Mouse (Mus musculus) heart, adult 2 months (tissue): ENCODE data around the gene Gm44805. TPM values are rescaled to one million over a fixed set of nuclear protein-coding genes. Genes with fewer than 3 reads are reported as not detected.
A peak's percentile ranks its signal among the peaks of the same experiment; 100 is the strongest.
"Not testable (repeated sequence)": the region's sequence is repeated elsewhere in the genome, so short reads cannot be mapped to it uniquely, and the experiment has no call there.

Source experiments
- DNase-seq, 2 experiments: peaks; one replicate each; pipeline ENCODE4 v3.0.0; 2021
- H3K27ac ChIP-seq: fragments of 200-600 bp; 2 replicates; pipeline ENCODE4 v1.8.1; 2022
- H3K27me3 ChIP-seq: fragments of 200-500 bp; 2 replicates; pipeline ENCODE4 v1.6.1; 2012; ENCODE audit warnings: mild to moderate bottlenecking, low read length, inconsistent platforms, mixed read lengths; ENCODE audit not compliant: control insufficient read depth, insufficient read depth
- H3K36me3 ChIP-seq: fragments of 200-500 bp; 2 replicates; pipeline ENCODE4 v1.6.1; 2012; ENCODE audit warnings: low read length, inconsistent platforms; ENCODE audit not compliant: control insufficient read depth, insufficient read depth
- H3K4me1 ChIP-seq: fragments of 200-500 bp; 2 replicates; pipeline ENCODE4 v1.6.1; 2011; ENCODE audit warnings: low read length; ENCODE audit not compliant: control insufficient read depth, insufficient read depth
- H3K4me3 ChIP-seq: fragments of 200-600 bp; 2 replicates; pipeline ENCODE4 v1.8.1; 2022
- H3K79me2 ChIP-seq: fragments of 200-500 bp; replicated peaks from 2 replicates; pipeline ENCODE4 v1.6.1; 2012; ENCODE audit warnings: mild to moderate bottlenecking, inconsistent platforms, low read length, moderate library complexity, mixed read lengths; ENCODE audit not compliant: control insufficient read depth, insufficient read depth
- H3K9ac ChIP-seq: fragments of 200-500 bp; 2 replicates; pipeline ENCODE4 v1.6.1; 2012; ENCODE audit warnings: low read depth, mild to moderate bottlenecking, control low read depth, inconsistent platforms, low read length, mixed read lengths
- CTCF ChIP-seq: fragments of 200-600 bp; IDR thresholded peaks from 2 replicates; pipeline ENCODE4 v1.8.1; 2022; ENCODE audit warnings: antibody characterized with exemption, mild to moderate bottlenecking, moderate library complexity
- EP300 ChIP-seq: fragments of 200-500 bp; IDR thresholded peaks from 2 replicates; pipeline ENCODE4 v1.6.1; 2011; ENCODE audit warnings: low read depth, low read length, control low read depth; ENCODE audit not compliant: insufficient read depth
- POLR2A ChIP-seq: fragments of 200-500 bp; IDR thresholded peaks from 2 replicates; pipeline ENCODE4 v1.6.1; 2011; ENCODE audit warnings: mild to moderate bottlenecking, low read depth, low read length, control low read depth; ENCODE audit not compliant: insufficient read depth
- WGBS: fragments of 180-500 bp; shearing (Covaris S2); methylation state at CpG from one replicate; pipeline ENCODE4 v1.1.7; 2018; 5-methylcytosine and 5-hydroxymethylcytosine counted together
- intact Hi-C: fragments of 180-260 bp; cut with DNase I; formaldehyde crosslinking; loops from one replicate; pipeline ENCODE4 v1.15.1; 2025
- polyA plus RNA-seq: library from polyadenylated mRNA; depleted of rRNA; stranded (reverse); fragments of >200 nt; gene quantifications from 2 replicates; pipeline ENCODE4 v1.2.3, GENCODE M21; 2012
- total RNA-seq, 2 experiments: library from RNA; stranded (reverse); gene quantifications; 2 replicates each; pipeline ENCODE4 v1.2.3; 2021

Gm44805 gene
- total and polyA plus RNA-seq, 3 experiments, result not detected

DNA sequence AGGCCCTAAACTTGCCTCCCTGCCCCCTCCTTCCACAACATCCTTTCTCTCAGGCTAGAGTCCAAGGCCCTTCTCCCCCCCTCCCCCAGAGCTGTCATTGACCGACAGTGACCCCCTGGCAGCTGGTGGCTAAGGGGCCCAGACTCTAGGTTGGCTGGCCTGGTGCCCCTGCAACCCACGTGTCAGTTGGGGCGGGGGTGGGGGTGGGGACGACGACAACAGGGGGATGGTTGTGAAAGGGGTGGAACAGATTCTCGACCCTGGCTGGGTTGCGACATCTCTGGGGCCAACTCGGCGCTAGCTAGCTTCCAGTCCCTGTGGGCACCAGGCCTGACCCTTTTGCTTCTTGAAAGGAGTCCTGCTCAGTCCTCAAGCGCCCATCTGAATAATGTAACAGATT, 12.2 kb upstream of the Gm44805 start:
- DNase-seq, result peak; percentile 68 to 79
- Histone ChIP-seq H3K36me3 (no peaks in the 10 kb centered on the region), H3K4me3 (no peak overlapping the region), H3K27me3 (no peaks in the 10 kb centered on the region), H3K4me1 (peaks cover 5% of the 10 kb centered on the region), H3K79me2 (no peaks in the 10 kb centered on the region), H3K9ac (no peak overlapping the region), H3K27ac (peak overlapping the region; percentile 39)
- intact Hi-C loops, result no loop called here
- WGBS, result 28% methylated on average over 10 of the region's 10 CpGs
- peak; percentile 21; the same call in 1 of the 2 replicates for TF ChIP-seq POLR2A
- TF ChIP-seq EP300, result no peak

DNA sequence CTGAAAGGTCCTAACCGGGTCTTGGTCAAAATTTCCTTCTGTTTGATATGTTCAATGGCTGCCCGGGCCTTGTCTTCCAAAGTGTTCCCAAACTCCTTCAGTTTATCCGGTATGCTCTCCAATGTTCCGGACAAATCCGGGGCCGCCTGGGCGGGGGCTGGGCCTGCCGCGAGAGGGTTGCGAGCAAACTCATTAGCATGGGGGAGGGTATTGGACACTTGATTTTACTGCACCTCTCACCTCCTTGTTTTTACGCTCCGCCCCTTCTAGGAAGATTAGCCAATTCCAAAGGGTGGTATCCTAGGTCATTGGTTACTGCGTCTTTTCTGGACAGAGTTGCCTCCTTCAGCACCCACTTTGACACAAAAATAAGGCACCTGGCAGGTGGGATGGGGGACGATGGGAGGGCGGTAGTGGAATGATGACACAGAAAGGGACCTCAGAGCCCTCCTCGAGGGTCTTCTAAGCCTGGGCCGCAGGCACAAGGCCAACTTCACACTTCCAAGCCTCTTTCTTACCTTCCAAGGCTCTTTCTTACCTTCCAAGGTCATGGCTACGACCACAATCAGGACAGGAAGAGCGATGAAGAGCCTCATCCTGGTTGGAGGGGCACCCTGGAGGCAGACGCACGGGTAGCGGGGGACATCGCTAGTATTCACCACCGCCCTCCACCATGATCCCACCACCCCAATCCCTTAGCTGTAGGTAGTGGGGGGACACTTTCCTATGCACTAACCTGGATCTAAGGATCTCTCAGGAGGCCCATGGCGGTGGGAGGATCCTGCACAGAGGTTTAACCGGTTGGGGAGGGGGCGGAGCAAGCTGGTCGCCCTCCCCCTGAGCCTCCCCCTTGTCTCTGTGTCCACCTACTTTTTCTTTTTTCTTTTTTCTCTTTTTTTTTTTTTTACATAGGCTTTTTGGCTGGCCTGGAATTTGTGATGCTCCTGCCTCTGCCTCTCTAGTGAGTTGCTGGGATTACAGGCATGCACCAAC, 10.9 kb upstream of the Gm44805 start, which contains the start of gene Apoc1:
Gene Apoc1 (minus strand): TSS at position 788 of the 993 bp plus-strand sequence.
- H3K79me2 ChIP-seq, result no peaks in the 10 kb centered on the region
- H3K27me3 ChIP-seq, result no peaks in the 10 kb centered on the region
- no peak within 1 kb of the TSS; the same call in 1 of the 2 replicates for H3K27ac ChIP-seq
- H3K36me3 ChIP-seq, result no peaks in the 10 kb centered on the region
- H3K4me3 ChIP-seq, result no peak within 1 kb of the TSS
- no peak within 1 kb of the TSS for H3K9ac ChIP-seq
- DNase-seq, result no peak
- peaks cover 5% of the 10 kb centered on the region for H3K4me1 ChIP-seq
- intact Hi-C loops, result no loop called here
- no peak for TF ChIP-seq CTCF
- TF ChIP-seq EP300, result no peak
- no peak for TF ChIP-seq POLR2A
- 66% methylated on average over 28 of the region's 28 CpGs for WGBS

DNA sequence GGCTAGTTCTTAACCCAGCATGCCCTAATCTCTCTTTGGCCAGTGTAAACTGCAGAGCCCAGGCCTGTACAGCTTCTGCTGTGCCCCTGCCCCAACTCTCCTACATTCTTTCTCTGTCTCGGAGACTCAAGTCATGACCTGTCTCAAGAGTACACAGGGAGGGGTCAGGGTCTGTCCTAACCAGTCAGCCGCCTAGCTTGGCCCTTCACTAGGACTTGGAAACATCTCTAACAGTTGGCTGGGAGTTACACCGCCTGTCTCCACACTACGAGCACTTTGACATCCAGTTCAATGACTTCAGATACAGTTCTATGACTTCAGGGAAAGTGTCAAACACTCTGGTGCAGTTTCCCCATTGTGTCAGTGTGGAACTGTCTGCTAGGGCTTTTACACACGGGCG, 10.2 kb upstream of the Gm44805 start:
- intact Hi-C loops, result no loop called here
- H3K4me3 ChIP-seq, result no peak overlapping the region
- H3K4me1 ChIP-seq, result peaks cover 5% of the 10 kb centered on the region
- H3K9ac ChIP-seq, result no peak overlapping the region
- DNase-seq, result no peak
- 72% methylated on average over 6 of the region's 6 CpGs for WGBS
- H3K27me3 ChIP-seq, result no peaks in the 10 kb centered on the region
- no peak overlapping the region for H3K27ac ChIP-seq
- no peaks in the 10 kb centered on the region for H3K79me2 ChIP-seq
- no peak for TF ChIP-seq CTCF
- TF ChIP-seq POLR2A, result no peak
- TF ChIP-seq EP300, result no peak
- H3K36me3 ChIP-seq, result no peaks in the 10 kb centered on the region

DNA sequence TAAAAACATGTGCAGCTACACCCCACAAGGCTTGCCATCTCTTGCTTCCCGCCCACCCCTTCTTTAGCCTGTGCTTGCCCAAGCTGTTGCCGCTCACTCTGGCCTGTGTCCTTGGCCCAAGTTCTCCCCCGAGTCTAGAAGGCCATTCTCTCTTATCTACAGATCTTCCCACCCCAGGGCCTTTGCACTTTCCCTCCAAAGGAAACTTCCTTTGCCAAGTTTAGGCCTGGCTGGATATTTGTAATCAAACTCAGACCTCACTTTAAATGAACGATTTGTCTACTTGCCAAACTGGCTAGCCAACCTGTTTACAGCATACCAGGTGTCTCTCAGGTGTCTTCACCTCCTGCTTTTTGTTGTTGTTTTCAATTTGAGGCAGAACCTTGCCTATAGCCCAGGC, 9.6 kb upstream of the Gm44805 start:
- DNase-seq, result no peak
- no peak overlapping the region for H3K9ac ChIP-seq
- TF ChIP-seq EP300 (no peak), CTCF (no peak), POLR2A (no peak)
- H3K27ac ChIP-seq, result no peak overlapping the region
- intact Hi-C loops, result no loop called here
- no peaks in the 10 kb centered on the region for H3K36me3 ChIP-seq
- H3K27me3 ChIP-seq, result no peaks in the 10 kb centered on the region
- no peak overlapping the region for H3K4me3 ChIP-seq
- peaks cover 5% of the 10 kb centered on the region for H3K4me1 ChIP-seq
- H3K79me2 ChIP-seq, result no peaks in the 10 kb centered on the region
- WGBS, result 53% methylated on average over 4 of the region's 4 CpGs

DNA sequence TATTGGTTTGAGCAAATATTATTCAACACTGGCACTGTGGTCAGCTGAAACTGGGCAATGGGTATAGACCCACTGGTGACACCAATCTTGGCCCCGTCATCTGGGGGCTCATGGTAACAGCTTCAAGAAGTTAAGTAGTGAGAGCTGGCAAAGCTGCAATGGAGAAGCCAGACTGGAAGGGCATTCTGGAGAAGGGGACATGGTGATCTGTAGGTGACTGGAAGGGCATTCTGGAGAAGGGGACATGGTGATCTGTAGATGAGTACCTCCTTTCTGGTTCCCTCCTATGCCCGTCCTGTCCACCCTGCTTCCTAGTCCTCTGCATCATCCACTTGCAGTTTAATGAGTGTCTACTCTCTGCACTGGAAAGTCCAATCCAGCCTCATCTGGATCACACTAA, 7.4 kb upstream of the Gm44805 start:
- WGBS, result 89% methylated on average over 2 of the region's 2 CpGs
- Histone ChIP-seq H3K27ac (no peak overlapping the region), H3K27me3 (no peaks in the 10 kb centered on the region), H3K4me3 (no peak overlapping the region), H3K4me1 (no peaks in the 10 kb centered on the region; the same call in 1 of the 2 replicates), H3K9ac (no peak overlapping the region), H3K36me3 (no peaks in the 10 kb centered on the region), H3K79me2 (no peaks in the 10 kb centered on the region)
- intact Hi-C loops, result no loop called here
- DNase-seq, result no peak
- TF ChIP-seq EP300, result no peak
- no peak for TF ChIP-seq CTCF
- TF ChIP-seq POLR2A, result no peak

DNA sequence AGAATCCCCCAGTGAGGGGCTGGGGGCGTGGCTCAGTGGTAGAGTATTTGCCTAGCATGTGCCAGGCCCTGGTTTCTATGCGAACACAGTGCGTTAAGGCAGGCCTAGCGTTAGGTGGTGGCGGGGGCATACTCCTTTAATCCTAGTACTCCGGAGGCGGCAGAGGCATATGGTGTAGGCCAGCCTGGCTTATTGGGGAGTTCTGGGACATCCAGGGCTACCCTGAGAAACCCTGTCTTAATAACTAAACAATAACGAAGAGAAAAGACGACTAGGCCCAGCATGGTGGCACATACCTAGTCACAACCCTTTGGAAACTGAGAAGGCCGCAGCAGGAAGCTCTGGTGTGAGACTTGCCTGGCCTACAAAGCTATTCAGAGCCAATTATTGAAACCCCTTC, 6.9 kb upstream of the Gm44805 start:
- no peak for DNase-seq
- Histone ChIP-seq H3K4me3 (no peak overlapping the region), H3K27ac (no peak overlapping the region), H3K27me3 (no peaks in the 10 kb centered on the region), H3K79me2 (no peaks in the 10 kb centered on the region), H3K36me3 (no peaks in the 10 kb centered on the region), H3K4me1 (no peaks in the 10 kb centered on the region), H3K9ac (no peak overlapping the region)
- intact Hi-C loops, result no loop called here
- no peak for TF ChIP-seq CTCF
- TF ChIP-seq POLR2A, result no peak
- no peak for TF ChIP-seq EP300
- 92% methylated on average over 10 of the region's 10 CpGs for WGBS

DNA sequence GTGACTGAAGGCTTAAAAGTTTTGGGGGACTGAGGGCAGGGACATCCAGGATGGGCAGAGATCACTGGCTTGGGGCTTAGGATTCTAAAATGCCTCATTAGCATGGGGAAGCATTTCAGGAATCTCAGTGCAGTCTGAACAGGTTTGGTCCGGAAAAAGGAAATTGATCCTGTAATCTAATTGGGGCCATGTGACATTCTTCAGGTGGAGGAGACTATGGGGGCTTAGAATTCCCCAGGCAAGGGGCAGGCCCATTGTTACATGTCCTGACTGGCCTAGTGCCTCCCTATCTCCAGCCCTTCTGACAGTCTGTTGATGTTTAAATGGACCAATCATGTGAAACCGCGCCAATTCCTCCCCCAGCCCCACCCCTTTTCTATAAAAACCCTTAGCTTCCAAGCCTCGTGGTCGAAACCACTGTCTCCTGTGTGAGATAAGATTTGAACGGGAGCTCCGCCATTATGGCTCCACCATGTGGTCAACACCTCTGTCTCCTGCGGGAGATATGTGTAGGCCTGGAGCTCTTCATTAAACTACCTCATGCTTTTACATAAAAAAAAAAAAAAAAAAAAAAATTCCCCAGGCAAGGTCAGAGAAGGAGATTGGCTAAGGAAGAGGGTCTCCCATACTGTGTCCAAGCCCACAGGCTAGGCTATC, 5.8 kb upstream of the Gm44805 start:
- H3K9ac ChIP-seq, H3K27ac ChIP-seq, H3K4me1 ChIP-seq, H3K4me3 ChIP-seq, DNase-seq, intact Hi-C loops, H3K79me2 ChIP-seq, H3K27me3 ChIP-seq, H3K36me3 ChIP-seq: not testable (repeated sequence)
- 47% methylated on average over 8 of the region's 8 CpGs for WGBS
